Mouse (Mus musculus): ENCODE results near the gene Rnf123. TPM values are rescaled to one million over a fixed set of nuclear protein-coding genes. Genes with fewer than 3 reads are reported as not detected.

The Rnf123 gene
- total RNA-seq (2018; cell fraction: chromatin; rRNA removed): 100 to 1,000 TPM in 18 of 26 experiments, 10 to 100 TPM in 8; 65.0 to 188 (median 134) TPM
- total RNA-seq (2018; cell fraction: cytosol; rRNA removed): 10 to 100 TPM; 10.6 to 23.2 (median 15.3) TPM
- total RNA-seq (2018; cell fraction: nucleus; rRNA removed): 100 to 1,000 TPM in 1 of 26 experiments, 10 to 100 TPM in 25; 29.7 to 102 (median 56.1) TPM
- 16.0 to 22.0 TPM (median 16.5 TPM) in 3 replicates for polyA plus RNA-seq (2018)

GRCm38 (mm10) chr9:108082988-108083431 lies at the start of gene Rnf123:
Gene Rnf123 (minus strand): TSS chr9:108083346.
- Histone ChIP-seq H3K36me3 (ENCODE audit: inconsistent target) (peaks cover 39% of the 10 kb centered on the region), H3K79me2 (ENCODE audit: inconsistent target) (peaks cover 9% of the 10 kb centered on the region; the same call in 1 of the 2 replicates)

GRCm38 (mm10) chr9:108132373-108132772 lies 49.2 kb upstream of the Rnf123 start:
- Histone ChIP-seq H3K27ac (no peak overlapping the region), H3K4me3 (ENCODE audit: inconsistent target) (no peak overlapping the region)
- WGBS (ENCODE audit: missing documents): 92% methylated on average over 3 of the region's 3 CpGs

More at GRCm38 (mm10) chr9:108082988-108083431, at the start of gene Rnf123:
- WGBS (ENCODE audit: missing documents): 15% methylated on average over 12 of the region's 12 CpGs
- Histone ChIP-seq H3K4me3 (ENCODE audit: inconsistent target) (no peak within 1 kb of the TSS), H3K27ac (no peak within 1 kb of the TSS)

DNA sequence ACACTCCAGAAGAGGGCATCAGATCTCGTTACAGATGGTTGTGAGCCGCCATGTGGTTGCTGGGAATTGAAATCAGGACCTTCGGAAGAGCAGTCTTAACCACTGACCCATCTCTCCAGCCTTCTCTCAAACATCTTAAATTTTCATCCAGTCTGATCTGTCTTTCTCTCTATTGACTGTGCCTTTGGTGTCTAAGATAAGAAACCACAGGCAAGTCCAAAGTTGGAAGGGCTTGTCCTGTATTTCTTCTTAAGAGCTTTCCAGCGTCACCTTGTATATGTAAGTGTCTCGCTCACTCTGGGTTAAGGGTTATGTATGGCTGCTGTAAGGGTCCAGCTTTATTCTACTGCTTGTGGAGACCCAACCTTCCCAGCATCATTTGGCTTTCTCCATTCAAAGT lies 48.4 kb upstream of the Rnf123 start:
- Histone ChIP-seq H3K79me2 (ENCODE audit: inconsistent target) (no peaks in the 10 kb centered on the region), H3K4me3 (ENCODE audit: inconsistent target) (no peak overlapping the region), H3K27ac (no peak overlapping the region), H3K36me3 (ENCODE audit: inconsistent target) (no peaks in the 10 kb centered on the region)
- WGBS (ENCODE audit: missing documents): 90% methylated on average over 5 of the region's 5 CpGs

More at GRCm38 (mm10) chr9:108132373-108132772, 49.2 kb upstream of the Rnf123 start:
- Histone ChIP-seq H3K79me2 (ENCODE audit: inconsistent target) (no peaks in the 10 kb centered on the region), H3K36me3 (ENCODE audit: inconsistent target) (no peaks in the 10 kb centered on the region)

- 83% methylated on average over 13 of the region's 13 CpGs for WGBS (ENCODE audit: missing documents)
- Histone ChIP-seq H3K27ac (no peak overlapping the region), H3K36me3 (ENCODE audit: inconsistent target) (no peaks in the 10 kb centered on the region)
These were observed 46.1 kb upstream of the Rnf123 start for GRCm38 (mm10) chr9:108129042-108129948.

GRCm38 (mm10) chr9:108128248-108128647 lies 45.1 kb upstream of the Rnf123 start:
- Histone ChIP-seq H3K27ac (no peak overlapping the region), H3K36me3 (ENCODE audit: inconsistent target) (no peaks in the 10 kb centered on the region), H3K4me3 (ENCODE audit: inconsistent target) (no peak overlapping the region), H3K79me2 (ENCODE audit: inconsistent target) (no peaks in the 10 kb centered on the region)
- 81% methylated on average over 11 of the region's 11 CpGs for WGBS (ENCODE audit: missing documents)

More at GRCm38 (mm10) chr9:108129042-108129948, 46.1 kb upstream of the Rnf123 start:
- Histone ChIP-seq H3K79me2 (ENCODE audit: inconsistent target) (no peaks in the 10 kb centered on the region), H3K4me3 (ENCODE audit: inconsistent target) (no peak overlapping the region)

DNA sequence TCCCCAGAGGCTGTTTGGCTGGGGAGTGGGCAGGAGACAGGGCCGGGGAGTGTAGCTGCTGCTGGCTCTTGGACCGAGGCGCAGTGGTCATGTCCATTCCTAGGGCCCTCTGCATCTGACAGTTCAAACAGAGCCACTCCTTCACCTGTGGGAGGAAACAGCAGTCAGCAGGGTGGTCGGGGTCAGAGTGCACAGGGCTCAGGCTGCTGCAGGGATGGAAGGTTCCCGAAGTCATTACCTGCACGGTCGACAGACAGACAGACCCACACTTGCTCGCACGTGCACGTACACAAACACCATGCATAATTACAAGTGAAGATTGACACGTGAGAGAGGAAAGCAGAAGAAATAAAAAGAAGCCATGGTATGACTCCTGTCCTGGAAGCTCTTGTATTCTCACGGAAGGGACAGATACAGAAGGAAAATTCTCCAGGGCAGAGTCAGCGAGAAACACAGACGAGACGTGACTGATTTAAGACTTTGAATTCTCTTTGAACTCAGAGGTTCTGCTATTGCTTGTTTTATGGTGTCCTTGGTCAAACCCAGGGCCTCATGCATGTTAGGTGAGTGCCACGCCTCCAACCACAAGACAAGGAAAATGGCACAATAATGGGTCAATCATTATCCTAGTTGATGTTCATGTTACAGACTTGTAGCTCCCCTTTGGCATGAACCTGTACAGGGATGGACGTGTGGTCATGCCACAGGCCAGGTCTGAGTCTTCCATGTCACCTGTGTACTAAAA lies 43.5 kb upstream of the Rnf123 start:
- Histone ChIP-seq H3K79me2 (ENCODE audit: inconsistent target) (no peaks in the 10 kb centered on the region), H3K36me3 (ENCODE audit: inconsistent target) (no peaks in the 10 kb centered on the region), H3K4me3 (ENCODE audit: inconsistent target) (no peak overlapping the region), H3K27ac (no peak overlapping the region)
- WGBS (ENCODE audit: missing documents): 92% methylated on average over 16 of the region's 17 CpGs

DNA sequence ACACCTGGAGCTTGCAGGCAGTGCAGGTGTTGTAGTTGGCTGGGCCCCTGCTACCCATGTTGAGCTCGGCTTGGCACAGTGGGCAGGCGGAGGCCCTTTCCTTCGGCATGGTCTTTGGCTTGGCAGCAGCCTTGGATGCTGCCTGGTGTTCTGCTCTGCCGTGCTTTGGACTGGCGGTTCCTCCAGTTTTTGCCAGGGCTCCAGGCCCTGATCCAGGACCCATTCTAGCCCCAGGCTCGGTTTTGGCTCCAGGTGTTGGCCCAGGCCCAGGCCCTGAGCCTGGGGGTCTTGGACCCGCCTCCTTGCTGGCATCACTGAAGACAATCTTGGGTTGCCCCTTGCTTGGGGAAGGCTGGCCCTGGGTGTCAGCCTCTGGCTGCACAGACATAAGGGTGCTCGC lies 42.6 kb upstream of the Rnf123 start:
- Histone ChIP-seq H3K36me3 (ENCODE audit: inconsistent target) (no peaks in the 10 kb centered on the region), H3K4me3 (ENCODE audit: inconsistent target) (no peak overlapping the region), H3K27ac (no peak overlapping the region), H3K79me2 (ENCODE audit: inconsistent target) (no peaks in the 10 kb centered on the region)
- WGBS (ENCODE audit: missing documents): 98% methylated on average over 8 of the region's 8 CpGs

GRCm38 (mm10) chr9:108123916-108124315 lies 40.8 kb upstream of the Rnf123 start:
- 86% methylated on average over 3 of the region's 4 CpGs for WGBS (ENCODE audit: missing documents)

GRCm38 (mm10) chr9:108121170-108121969 lies 38.2 kb upstream of the Rnf123 start:
- H3K27ac ChIP-seq: peak overlapping the region; percentile 92

More at GRCm38 (mm10) chr9:108123916-108124315, 40.8 kb upstream of the Rnf123 start:
- Histone ChIP-seq H3K27ac (peak overlapping the region; percentile 73), H3K4me3 (ENCODE audit: inconsistent target) (no peak overlapping the region), H3K79me2 (ENCODE audit: inconsistent target) (no peaks in the 10 kb centered on the region), H3K36me3 (ENCODE audit: inconsistent target) (no peaks in the 10 kb centered on the region)

GRCm38 (mm10) chr9:108120671-108121070 lies 37.5 kb upstream of the Rnf123 start:
- H3K79me2 ChIP-seq (ENCODE audit: inconsistent target): no peaks in the 10 kb centered on the region
- 30% methylated on average over 8 of the region's 8 CpGs for WGBS (ENCODE audit: missing documents)
- H3K27ac ChIP-seq: peak overlapping the region; percentile 92
- H3K4me3 ChIP-seq (ENCODE audit: inconsistent target): no peak overlapping the region
- H3K36me3 ChIP-seq (ENCODE audit: inconsistent target): no peaks in the 10 kb centered on the region

More at GRCm38 (mm10) chr9:108121170-108121969, 38.2 kb upstream of the Rnf123 start:
- Histone ChIP-seq H3K36me3 (ENCODE audit: inconsistent target) (no peaks in the 10 kb centered on the region), H3K4me3 (ENCODE audit: inconsistent target) (no peak overlapping the region), H3K79me2 (ENCODE audit: inconsistent target) (no peaks in the 10 kb centered on the region)
- 72% methylated on average over 8 of the region's 10 CpGs for WGBS (ENCODE audit: missing documents)

- WGBS (ENCODE audit: missing documents): 44% methylated on average over 10 of the region's 11 CpGs
- Histone ChIP-seq H3K4me3 (ENCODE audit: inconsistent target) (no peak overlapping the region), H3K27ac (peak overlapping the region; percentile 92), H3K79me2 (ENCODE audit: inconsistent target) (no peaks in the 10 kb centered on the region), H3K36me3 (ENCODE audit: inconsistent target) (no peaks in the 10 kb centered on the region)
These were observed 36.8 kb upstream of the Rnf123 start for GRCm38 (mm10) chr9:108119891-108120411.

DNA sequence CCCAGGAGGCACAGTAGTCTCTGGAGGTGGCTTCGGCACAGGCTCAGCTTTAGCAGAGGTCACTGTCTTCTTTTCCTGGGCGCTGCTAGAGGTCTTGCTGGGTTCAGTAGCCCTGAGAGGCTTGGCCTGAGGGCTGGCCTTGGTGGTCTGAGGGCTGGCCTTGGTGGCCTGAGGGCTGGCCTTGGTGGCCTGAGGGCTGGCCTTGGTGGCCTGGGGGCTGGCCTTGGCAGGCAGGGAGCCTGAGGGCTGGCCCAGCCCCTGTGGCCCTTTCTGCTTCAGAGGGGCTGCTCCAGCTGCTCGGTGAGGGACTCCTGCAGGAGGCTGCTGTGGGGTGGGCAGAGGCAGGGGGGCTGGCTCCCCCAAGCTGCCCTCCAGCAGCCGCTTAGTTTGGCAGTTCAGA lies 34.0 kb upstream of the Rnf123 start:
- 85% methylated on average over 4 of the region's 4 CpGs for WGBS (ENCODE audit: missing documents)

DNA sequence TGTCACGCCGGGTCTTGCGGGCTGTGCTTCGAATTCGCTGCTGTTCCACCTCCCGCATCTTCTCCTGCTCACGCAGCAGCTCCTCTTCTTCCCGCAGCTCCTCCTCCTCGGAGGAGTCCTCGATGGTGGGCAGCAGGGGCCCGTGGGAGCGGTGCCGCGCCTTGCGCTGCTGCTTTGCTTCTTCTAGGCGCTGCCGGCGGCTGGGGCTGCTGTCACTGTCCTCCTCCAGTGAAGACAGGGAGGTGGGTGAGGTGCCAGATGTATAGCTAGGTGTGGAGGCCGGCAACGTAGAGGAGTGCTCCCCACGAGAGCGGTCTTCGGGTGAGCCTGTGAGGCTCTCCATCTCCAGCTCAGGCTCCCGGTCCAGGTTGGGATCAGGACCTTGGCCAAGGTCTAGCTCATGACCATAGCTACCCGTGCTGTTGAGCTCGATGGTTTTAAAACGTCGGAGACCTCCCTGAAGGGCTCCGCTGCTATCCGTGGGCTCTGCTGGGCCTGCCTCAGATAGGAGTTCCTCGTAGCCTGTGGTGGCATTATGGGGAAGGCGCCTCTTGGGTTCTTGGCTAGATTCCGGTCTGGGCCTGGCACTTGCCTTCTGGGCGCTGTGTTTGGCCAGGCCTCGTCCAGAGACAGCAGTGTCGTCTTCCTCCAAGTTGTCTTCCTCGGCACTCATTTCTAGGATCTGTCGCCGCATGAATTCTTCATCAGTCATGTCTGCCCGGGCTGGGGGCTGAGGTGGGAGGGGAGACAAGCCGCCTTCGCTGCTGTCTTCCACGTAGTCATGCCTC lies 32.3 kb upstream of the Rnf123 start:
- Histone ChIP-seq H3K79me2 (ENCODE audit: inconsistent target) (peaks cover 4% of the 10 kb centered on the region), H3K36me3 (ENCODE audit: inconsistent target) (no peaks in the 10 kb centered on the region), H3K27ac (no peak overlapping the region), H3K4me3 (ENCODE audit: inconsistent target) (no peak overlapping the region)
- WGBS (ENCODE audit: missing documents): 96% methylated on average over 38 of the region's 43 CpGs

More for the DNA sequence above, 34.0 kb upstream of the Rnf123 start:
- Histone ChIP-seq H3K36me3 (ENCODE audit: inconsistent target) (no peaks in the 10 kb centered on the region), H3K4me3 (ENCODE audit: inconsistent target) (no peak overlapping the region), H3K79me2 (ENCODE audit: inconsistent target) (no peaks in the 10 kb centered on the region; the same call in 1 of the 2 replicates), H3K27ac (no peak overlapping the region)
